Mouse (Mus musculus) MEL (cell line): ENCODE data around the gene Kng2. TPM values are rescaled to one million over a fixed set of nuclear protein-coding genes. Genes with fewer than 3 reads are reported as not detected.

Experiments
- DNase-seq: peaks from one replicate; pipeline ENCODE4 v3.0.0; 2011; ENCODE audit warnings: low read depth, low spot score
- H3K27ac ChIP-seq: 2 replicates; pipeline ENCODE4 v1.5.1; 2012; ENCODE audit warnings: low read depth, mild to moderate bottlenecking, control low read depth, low read length, moderate library complexity; ENCODE audit not compliant: control insufficient read depth
- H3K27me3 ChIP-seq, 2 experiments: fragments of 150-350 bp in 1 of 2; sonication (generic) in 1 of 2; 2 replicates each; pipeline ENCODE4 v1.6.1; 2012; ENCODE audit warnings: low read length in 2 of 2, mild to moderate bottlenecking in 2 of 2, improper control_type of control experiment in 1 of 2, moderate library complexity in 1 of 2; ENCODE audit not compliant: insufficient read depth in 2 of 2, control insufficient read depth in 1 of 2
- H3K36me3 ChIP-seq, 2 experiments: 2 replicates each; pipeline ENCODE4 v1.6.1; 2012 to 2014; ENCODE audit warnings: low read length in 2 of 2, improper control_type of control experiment in 1 of 2, inconsistent platforms in 1 of 2, mild to moderate bottlenecking in 1 of 2; ENCODE audit not compliant: insufficient read depth in 2 of 2, control insufficient read depth in 1 of 2
- H3K4me1 ChIP-seq, 2 experiments: fragments of 150-350 bp in 1 of 2; sonication (generic) in 1 of 2; 2 replicates each; pipeline ENCODE4 v1.6.1; 2012; ENCODE audit warnings: low read length in 2 of 2, improper control_type of control experiment in 1 of 2, mild to moderate bottlenecking in 1 of 2; ENCODE audit not compliant: insufficient read depth in 2 of 2, control insufficient read depth in 1 of 2
- H3K4me3 ChIP-seq, 2 experiments: fragments of 150-350 bp in 1 of 2; sonication (generic) in 1 of 2; 2 replicates each; pipeline ENCODE4 v1.5.1; 2012; ENCODE audit warnings: low read depth in 2 of 2, low read length in 2 of 2, mild to moderate bottlenecking in 2 of 2, moderate library complexity in 2 of 2, control low read depth in 1 of 2, improper control_type of control experiment in 1 of 2; ENCODE audit not compliant: control insufficient read depth in 1 of 2, insufficient read depth in 1 of 2
- H3K79me2 ChIP-seq: 2 replicates; pipeline ENCODE4 v1.6.1; 2012; ENCODE audit warnings: mild to moderate bottlenecking, low read length, moderate library complexity; ENCODE audit not compliant: control insufficient read depth, poor library complexity, insufficient read depth
- H3K9ac ChIP-seq: 2 replicates; pipeline ENCODE4 v1.6.1; 2012; ENCODE audit warnings: low read depth, mild to moderate bottlenecking, control low read depth, low read length, moderate library complexity; ENCODE audit not compliant: control insufficient read depth, poor library complexity, severe bottlenecking
- H3K9me3 ChIP-seq: fragments of 150-350 bp; sonication (generic); replicated peaks from 2 replicates; pipeline ENCODE4 v1.6.1; 2012; ENCODE audit warnings: mild to moderate bottlenecking, low read length, improper control_type of control experiment, moderate library complexity; ENCODE audit not compliant: insufficient read depth
- BHLHE40 ChIP-seq: IDR thresholded peaks from 2 replicates; pipeline ENCODE4 v1.6.1; 2012; ENCODE audit warnings: low read depth, mild to moderate bottlenecking, inconsistent platforms, low read length, improper control_type of control experiment, borderline replicate concordance
- CHD2 ChIP-seq: IDR thresholded peaks from 2 replicates; pipeline ENCODE4 v1.6.1; 2011; ENCODE audit warnings: low read length, improper control_type of control experiment
- E2F4 ChIP-seq: IDR thresholded peaks from 2 replicates; pipeline ENCODE4 v1.6.1; 2011; ENCODE audit warnings: low read depth, low read length, improper control_type of control experiment, borderline replicate concordance
- ELF1 ChIP-seq: IDR thresholded peaks from 2 replicates; pipeline ENCODE4 v1.6.1; 2014; ENCODE audit warnings: low read depth, mild to moderate bottlenecking, inconsistent platforms, low read length, improper control_type of control experiment, moderate library complexity
- EP300 ChIP-seq, 2 experiments: IDR thresholded peaks; 2 replicates each; pipeline ENCODE4 v1.6.1; 2011; ENCODE audit warnings: improper control_type of control experiment in 2 of 2, low read length in 2 of 2, low read depth in 1 of 2, mild to moderate bottlenecking in 1 of 2
- ETS1 ChIP-seq: IDR thresholded peaks from 2 replicates; pipeline ENCODE4 v1.6.1; 2012; ENCODE audit warnings: low read depth, mild to moderate bottlenecking, inconsistent platforms, low read length, improper control_type of control experiment, moderate library complexity
- GATA1 ChIP-seq: IDR thresholded peaks from 2 replicates; pipeline ENCODE4 v1.6.1; 2011; ENCODE audit warnings: low read depth, low read length, improper control_type of control experiment
- HCFC1 ChIP-seq: IDR thresholded peaks from 2 replicates; pipeline ENCODE4 v1.6.1; 2012; ENCODE audit warnings: low read depth, mild to moderate bottlenecking, inconsistent platforms, low read length, improper control_type of control experiment, moderate library complexity
- MAFK ChIP-seq: IDR thresholded peaks from 2 replicates; pipeline ENCODE4 v1.6.1; 2011; ENCODE audit warnings: low read depth, mild to moderate bottlenecking, low read length, improper control_type of control experiment, borderline replicate concordance
- MAX ChIP-seq: IDR thresholded peaks from 2 replicates; pipeline ENCODE4 v1.6.1; 2011; ENCODE audit warnings: low read length, improper control_type of control experiment
- MAZ ChIP-seq: IDR thresholded peaks from 2 replicates; pipeline ENCODE4 v1.6.1; 2012; ENCODE audit warnings: low read depth, mild to moderate bottlenecking, inconsistent platforms, low read length, improper control_type of control experiment
- MXI1 ChIP-seq: IDR thresholded peaks from 2 replicates; pipeline ENCODE4 v1.6.1; 2011; ENCODE audit warnings: mild to moderate bottlenecking, low read depth, low read length, improper control_type of control experiment
- MYB ChIP-seq: IDR thresholded peaks from 2 replicates; pipeline ENCODE4 v1.6.1; 2011; ENCODE audit warnings: mild to moderate bottlenecking, low read depth, low read length, improper control_type of control experiment
- NELFE ChIP-seq: IDR thresholded peaks from 2 replicates; pipeline ENCODE4 v1.6.1; 2011; ENCODE audit warnings: low read depth, low read length, improper control_type of control experiment
- NRF1 ChIP-seq: IDR thresholded peaks from 2 replicates; pipeline ENCODE4 v1.6.1; 2014; ENCODE audit warnings: low read depth, mild to moderate bottlenecking, inconsistent platforms, low read length, improper control_type of control experiment, moderate library complexity; ENCODE audit not compliant: poor library complexity, insufficient read depth, severe bottlenecking
- POLR2A ChIP-seq, 2 experiments: IDR thresholded peaks; 2 replicates each; pipeline ENCODE4 v1.6.1; 2011 to 2012; ENCODE audit warnings: low read length in 2 of 2, mild to moderate bottlenecking in 2 of 2, control low read depth in 1 of 2, improper control_type of control experiment in 1 of 2, low read depth in 1 of 2, moderate library complexity in 1 of 2; ENCODE audit not compliant: control insufficient read depth in 1 of 2, insufficient read depth in 1 of 2, poor library complexity in 1 of 2
- POLR2AphosphoS2 ChIP-seq: IDR thresholded peaks from 2 replicates; pipeline ENCODE4 v1.6.1; 2011; ENCODE audit warnings: low read length, improper control_type of control experiment
- POLR2AphosphoS5 ChIP-seq: IDR thresholded peaks from 2 replicates; pipeline ENCODE4 v1.6.1; 2012; ENCODE audit warnings: low read depth, borderline replicate concordance, mild to moderate bottlenecking, inconsistent platforms, low read length, moderate library complexity, mixed read lengths
- RAD21 ChIP-seq: IDR thresholded peaks from 2 replicates; pipeline ENCODE4 v1.6.1; 2011; ENCODE audit warnings: mild to moderate bottlenecking, low read depth, low read length, improper control_type of control experiment
- RCOR1 ChIP-seq: IDR thresholded peaks from 2 replicates; pipeline ENCODE4 v1.6.1; 2012; ENCODE audit warnings: low read depth, mild to moderate bottlenecking, inconsistent platforms, low read length, improper control_type of control experiment
- SIN3A ChIP-seq: IDR thresholded peaks from 2 replicates; pipeline ENCODE4 v1.6.1; 2012; ENCODE audit warnings: low read length, improper control_type of control experiment, inconsistent platforms
- SMC3 ChIP-seq: IDR thresholded peaks from 2 replicates; pipeline ENCODE4 v1.6.1; 2011; ENCODE audit warnings: low read depth, low read length, improper control_type of control experiment
- TCF12 ChIP-seq: IDR thresholded peaks from 2 replicates; pipeline ENCODE4 v1.6.1; 2014; ENCODE audit warnings: low read depth, mild to moderate bottlenecking, inconsistent platforms, low read length, improper control_type of control experiment, moderate library complexity
- USF1 ChIP-seq: IDR thresholded peaks from 2 replicates; pipeline ENCODE4 v1.6.1; 2014; ENCODE audit warnings: low read depth, mild to moderate bottlenecking, inconsistent platforms, low read length, improper control_type of control experiment, moderate library complexity
- USF2 ChIP-seq, 2 experiments: IDR thresholded peaks; 2 replicates each; pipeline ENCODE4 v1.6.1; 2011 to 2012; ENCODE audit warnings: improper control_type of control experiment in 2 of 2, low read length in 2 of 2, borderline replicate concordance in 1 of 2, inconsistent platforms in 1 of 2, low read depth in 1 of 2, mild to moderate bottlenecking in 1 of 2; ENCODE audit not compliant: insufficient read depth in 1 of 2
- ZC3H11A ChIP-seq: IDR thresholded peaks from 2 replicates; pipeline ENCODE4 v1.6.1; 2012; ENCODE audit warnings: low read depth, mild to moderate bottlenecking, inconsistent platforms, low read length, improper control_type of control experiment
- ZKSCAN1 ChIP-seq: IDR thresholded peaks from 2 replicates; pipeline ENCODE4 v1.6.1; 2012; ENCODE audit warnings: low read depth, mild to moderate bottlenecking, inconsistent platforms, low read length, improper control_type of control experiment, moderate library complexity
- polyA plus RNA-seq, 2 experiments: library from polyadenylated mRNA; stranded (reverse) in 1 of 2; unstranded in 1 of 2; fragments of >175 nt in 1 of 2; fragments of >200 nt in 1 of 2; gene quantifications; 2 replicates each; pipeline versions ENCODE4 v1.2.1 to v1.2.4; 2012; ENCODE audit warnings: low replicate concordance in 2 of 2, low read depth in 1 of 2; ENCODE audit not compliant: insufficient read length in 2 of 2, insufficient read depth in 1 of 2, missing spikeins in 1 of 2
- total RNA-seq: library from RNA; depleted of rRNA; stranded (reverse); fragments of 300-350 nt; gene quantifications from 2 replicates; pipeline ENCODE4 v1.2.3, GENCODE M21; 2012

The Kng2 gene
- total and polyA plus RNA-seq, 3 experiments, result not detected

GRCm38 (mm10) chr16:22962256-22962655 is 67.0 kb downstream of the Kng2 start:
- no peak for TF ChIP-seq MAX
- TF ChIP-seq NRF1, result no peak
- TF ChIP-seq HCFC1, result no peak
- no peak for TF ChIP-seq USF1
- TF ChIP-seq ZKSCAN1, result no peak
- no peak for TF ChIP-seq NELFE
- TF ChIP-seq ZC3H11A, result no peak
- TF ChIP-seq ELF1, result no peak
- TF ChIP-seq TCF12, result no peak
- no peak for TF ChIP-seq POLR2AphosphoS5
- TF ChIP-seq EP300 (IDR thresholded peaks at IDR 0.05; ENCODE audit: low read depth in 1 of 2, low read length in 2 of 2), result no peak
- no peak for TF ChIP-seq CHD2
- TF ChIP-seq ETS1, result no peak
- no peak for TF ChIP-seq MAZ
- TF ChIP-seq POLR2A (IDR thresholded peaks at IDR 0.05; ENCODE audit: control insufficient read depth in 1 of 2, insufficient read depth in 1 of 2, low read depth in 1 of 2, low read length in 2 of 2, poor library complexity in 1 of 2), result no peak
- no peaks in the 10 kb centered on the region for H3K9me3 ChIP-seq

GRCm38 (mm10) chr16:22961073-22961472 is 68.2 kb downstream of the Kng2 start:
- no peaks in the 10 kb centered on the region for H3K4me1 ChIP-seq
- H3K79me2 ChIP-seq, result no peaks in the 10 kb centered on the region
- no peak overlapping the region for H3K9ac ChIP-seq
- no peak overlapping the region for H3K27ac ChIP-seq
- no peak for TF ChIP-seq POLR2AphosphoS5
- TF ChIP-seq MXI1, result no peak
- no peak for TF ChIP-seq MAX
- no peak for TF ChIP-seq BHLHE40
- no peak for TF ChIP-seq MAFK
- TF ChIP-seq USF2 (IDR thresholded peaks at IDR 0.05; ENCODE audit: borderline replicate concordance in 1 of 2, insufficient read depth in 1 of 2, low read depth in 1 of 2, low read length in 2 of 2), result no peak
- no peak for TF ChIP-seq MAZ
- TF ChIP-seq ETS1, result no peak
- no peak for TF ChIP-seq MYB
- no peak for TF ChIP-seq RCOR1
- TF ChIP-seq RAD21, result no peak
- no peak for TF ChIP-seq EP300 (IDR thresholded peaks at IDR 0.05; ENCODE audit: low read depth in 1 of 2, low read length in 2 of 2)
- no peak for TF ChIP-seq ZKSCAN1
- no peak for TF ChIP-seq POLR2AphosphoS2
- TF ChIP-seq SIN3A, result no peak
- no peak for TF ChIP-seq GATA1
- no peak for TF ChIP-seq ZC3H11A
- no peak for TF ChIP-seq SMC3
- TF ChIP-seq E2F4, result no peak
- H3K9me3 ChIP-seq, result no peaks in the 10 kb centered on the region
- H3K27me3 ChIP-seq, result no peaks in the 10 kb centered on the region; a peak in 2 of 4 replicates
- DNase-seq, result no peak
- no peak overlapping the region for H3K4me3 ChIP-seq
- H3K36me3 ChIP-seq, result no peaks in the 10 kb centered on the region

More at GRCm38 (mm10) chr16:22962256-22962655, 67.0 kb downstream of the Kng2 start:
- H3K9ac ChIP-seq, result no peak overlapping the region
- H3K36me3 ChIP-seq, result no peaks in the 10 kb centered on the region
- H3K4me3 ChIP-seq, result no peak overlapping the region
- DNase-seq, result no peak
- H3K79me2 ChIP-seq, result no peaks in the 10 kb centered on the region
- no peaks in the 10 kb centered on the region; a peak in 2 of 4 replicates for H3K27me3 ChIP-seq
- H3K4me1 ChIP-seq, result no peaks in the 10 kb centered on the region
- H3K27ac ChIP-seq, result no peak overlapping the region
